Mouse (Mus musculus) hindbrain, embryonic 12.5 days (tissue): ENCODE results near the gene Tenm4. TPM values are rescaled to one million over a fixed set of nuclear protein-coding genes. Genes with fewer than 3 reads are reported as not detected.
A peak's percentile ranks its signal among the peaks of the same experiment; 100 is the strongest.

Experiments
- ATAC-seq: fragments of 200-750 bp; cut with Nextera tagmentation; 2 replicates; pipeline ENCODE4 v1.8.0; 2017; ENCODE audit warnings: moderate TSS enrichment; ENCODE audit not compliant: low FRiP score
- H3K27ac ChIP-seq: fragments of 300-500 bp; sonication (generic); 2 replicates; pipeline ENCODE4 v1.5.1; 2016; ENCODE audit warnings: mild to moderate bottlenecking
- H3K27me3 ChIP-seq: fragments of 300-500 bp; sonication (generic); 2 replicates; pipeline ENCODE4 v1.6.1; 2016; ENCODE audit warnings: mild to moderate bottlenecking
- H3K36me3 ChIP-seq: fragments of 300-500 bp; sonication (generic); 2 replicates; pipeline ENCODE4 v1.6.1; 2016; ENCODE audit warnings: mild to moderate bottlenecking
- H3K4me1 ChIP-seq: fragments of 300-500 bp; sonication (generic); 2 replicates; pipeline ENCODE4 v1.6.1; 2016
- H3K4me2 ChIP-seq: fragments of 300-500 bp; sonication (generic); replicated peaks from 2 replicates; pipeline ENCODE4 v1.6.1; 2016; ENCODE audit warnings: mild to moderate bottlenecking
- H3K4me3 ChIP-seq: fragments of 300-500 bp; sonication (generic); 2 replicates; pipeline ENCODE4 v1.5.1; 2016; ENCODE audit warnings: mild to moderate bottlenecking
- H3K9ac ChIP-seq: fragments of 300-500 bp; sonication (generic); 2 replicates; pipeline ENCODE4 v1.6.1; 2016; ENCODE audit warnings: mild to moderate bottlenecking, moderate library complexity
- H3K9me3 ChIP-seq: fragments of 300-500 bp; sonication (generic); replicated peaks from 2 replicates; pipeline ENCODE4 v1.6.1; 2016; ENCODE audit warnings: mild to moderate bottlenecking
- WGBS: fragments of 180-500 bp; shearing (Covaris S2); methylation state at CpG from one replicate; pipeline ENCODE4 v1.1.7; 2016; 5-methylcytosine and 5-hydroxymethylcytosine counted together
- polyA plus RNA-seq: library from polyadenylated mRNA; unstranded; fragments of >200 nt; fragmentation: Nextera tagmentation; extraction: Ambion mirVana; gene quantifications from 2 replicates; pipeline ENCODE4 v1.2.1, GENCODE M21; 2016

Gene Tenm4
- polyA plus RNA-seq, 1 experiment from 2014 or later = 38.5 TPM

- peaks cover 19% of the 10 kb centered on the region for H3K4me1 ChIP-seq
- H3K27me3 ChIP-seq = no peaks in the 10 kb centered on the region
- WGBS = 63% methylated on average over 4 of the region's 4 CpGs
- H3K9ac ChIP-seq = no peak overlapping the region
- no peak for ATAC-seq
- no peak overlapping the region for H3K27ac ChIP-seq
- no peaks in the 10 kb centered on the region for H3K9me3 ChIP-seq
- no peaks in the 10 kb centered on the region for H3K36me3 ChIP-seq
- no peak overlapping the region for H3K4me2 ChIP-seq
- no peak overlapping the region for H3K4me3 ChIP-seq
Observed at GRCm38 (mm10) chr7:96746706-96747105, 575.7 kb downstream of the Tenm4 start.

- Histone ChIP-seq H3K27ac (no peak overlapping the region), H3K4me3 (no peak overlapping the region), H3K9me3 (no peaks in the 10 kb centered on the region), H3K9ac (no peak overlapping the region), H3K36me3 (no peaks in the 10 kb centered on the region), H3K4me1 (peaks cover 19% of the 10 kb centered on the region), H3K4me2 (no peak overlapping the region), H3K27me3 (no peaks in the 10 kb centered on the region)
- ATAC-seq = no peak
- 84% methylated on average over 6 of the region's 7 CpGs for WGBS
Observed at GRCm38 (mm10) chr7:96748538-96749045, 577.5 kb downstream of the Tenm4 start.

- Histone ChIP-seq H3K27me3 (no peaks in the 10 kb centered on the region), H3K36me3 (no peaks in the 10 kb centered on the region), H3K4me2 (no peak overlapping the region), H3K4me3 (no peak overlapping the region), H3K9ac (no peak overlapping the region), H3K4me1 (peaks cover 22% of the 10 kb centered on the region), H3K27ac (0 out of 2 replicates have a peak overlapping the region, but pooled peaks have one; percentile 18), H3K9me3 (no peaks in the 10 kb centered on the region)
- ATAC-seq = no peak
- 60% methylated on average over 8 of the region's 8 CpGs for WGBS
Observed at GRCm38 (mm10) chr7:96749753-96750152, 578.7 kb downstream of the Tenm4 start.

- Histone ChIP-seq H3K4me3 (no peak overlapping the region), H3K9me3 (no peaks in the 10 kb centered on the region), H3K4me2 (no peak overlapping the region), H3K9ac (no peak overlapping the region), H3K4me1 (peaks cover 16% of the 10 kb centered on the region), H3K36me3 (no peaks in the 10 kb centered on the region), H3K27me3 (no peaks in the 10 kb centered on the region), H3K27ac (no peak overlapping the region)
- no peak for ATAC-seq
- 100% methylated on average over 2 of the region's 2 CpGs for WGBS
Observed at GRCm38 (mm10) chr7:96751236-96751635, 580.2 kb downstream of the Tenm4 start.

- no peak for ATAC-seq
- WGBS = 94% methylated on average over 2 of the region's 2 CpGs
- Histone ChIP-seq H3K4me3 (no peak overlapping the region), H3K4me1 (peaks cover 20% of the 10 kb centered on the region), H3K27ac (no peak overlapping the region), H3K9ac (no peak overlapping the region), H3K9me3 (no peaks in the 10 kb centered on the region), H3K36me3 (no peaks in the 10 kb centered on the region), H3K4me2 (no peak overlapping the region), H3K27me3 (no peaks in the 10 kb centered on the region)
Observed at GRCm38 (mm10) chr7:96752776-96753175, 581.7 kb downstream of the Tenm4 start.

- Histone ChIP-seq H3K4me3 (no peak overlapping the region), H3K4me1 (peaks cover 22% of the 10 kb centered on the region), H3K27ac (no peak overlapping the region), H3K9ac (no peak overlapping the region), H3K36me3 (no peaks in the 10 kb centered on the region), H3K27me3 (no peaks in the 10 kb centered on the region), H3K9me3 (no peaks in the 10 kb centered on the region), H3K4me2 (no peak overlapping the region)
- ATAC-seq = no peak
- 55% methylated on average over 4 of the region's 4 CpGs for WGBS
Observed at GRCm38 (mm10) chr7:96753335-96754095, 582.5 kb downstream of the Tenm4 start.

- WGBS = 41% methylated on average over 12 of the region's 12 CpGs
- Histone ChIP-seq H3K36me3 (peaks cover 2% of the 10 kb centered on the region; the same call in 1 of the 2 replicates), H3K4me3 (no peak overlapping the region), H3K4me2 (no peak overlapping the region), H3K4me1 (peaks cover 22% of the 10 kb centered on the region), H3K27me3 (no peaks in the 10 kb centered on the region), H3K9ac (no peak overlapping the region), H3K9me3 (no peaks in the 10 kb centered on the region), H3K27ac (peak overlapping the region; percentile 35; the same call in 1 of the 2 replicates)
- no peak for ATAC-seq
Observed at GRCm38 (mm10) chr7:96754175-96754574, 583.1 kb downstream of the Tenm4 start.

- ATAC-seq = no peak
- Histone ChIP-seq H3K9me3 (no peaks in the 10 kb centered on the region), H3K27me3 (no peaks in the 10 kb centered on the region), H3K4me1 (peaks cover 22% of the 10 kb centered on the region), H3K36me3 (peaks cover 2% of the 10 kb centered on the region; the same call in 1 of the 2 replicates), H3K4me3 (no peak overlapping the region), H3K27ac (no peak overlapping the region), H3K9ac (no peak overlapping the region), H3K4me2 (no peak overlapping the region)
- 59% methylated on average over 10 of the region's 12 CpGs for WGBS
Observed at GRCm38 (mm10) chr7:96755459-96756094, 584.5 kb downstream of the Tenm4 start.

- Histone ChIP-seq H3K9ac (no peak overlapping the region), H3K4me1 (peaks cover 22% of the 10 kb centered on the region), H3K36me3 (peaks cover 2% of the 10 kb centered on the region; the same call in 1 of the 2 replicates), H3K4me3 (no peak overlapping the region), H3K4me2 (no peak overlapping the region), H3K27me3 (no peaks in the 10 kb centered on the region), H3K27ac (peak overlapping the region; percentile 40; the same call in 1 of the 2 replicates), H3K9me3 (no peaks in the 10 kb centered on the region)
- no peak for ATAC-seq
- 57% methylated on average over 10 of the region's 10 CpGs for WGBS
Observed at GRCm38 (mm10) chr7:96756104-96756742, 585.2 kb downstream of the Tenm4 start.

- no peak overlapping the region for H3K4me3 ChIP-seq
- no peak for ATAC-seq
- no peak overlapping the region for H3K27ac ChIP-seq
- H3K9ac ChIP-seq = no peak overlapping the region
- H3K4me2 ChIP-seq = no peak overlapping the region
- peaks cover 2% of the 10 kb centered on the region; the same call in 1 of the 2 replicates for H3K36me3 ChIP-seq
- H3K4me1 ChIP-seq = peaks cover 22% of the 10 kb centered on the region
- no peaks in the 10 kb centered on the region for H3K9me3 ChIP-seq
- 75% methylated on average over 8 of the region's 8 CpGs for WGBS
- no peaks in the 10 kb centered on the region for H3K27me3 ChIP-seq
Observed at GRCm38 (mm10) chr7:96757067-96757466, 586.0 kb downstream of the Tenm4 start.

GRCm38 (mm10) chr7:96760208-96760607 lies 589.2 kb downstream of the Tenm4 start:
- Histone ChIP-seq H3K27me3 (no peaks in the 10 kb centered on the region), H3K4me2 (no peak overlapping the region), H3K4me3 (no peak overlapping the region), H3K36me3 (peaks cover 2% of the 10 kb centered on the region; the same call in 1 of the 2 replicates), H3K9me3 (no peaks in the 10 kb centered on the region; the same call in 1 of the 2 replicates), H3K27ac (no peak overlapping the region), H3K9ac (no peak overlapping the region), H3K4me1 (peaks cover 20% of the 10 kb centered on the region)
- 64% methylated on average over 6 of the region's 6 CpGs for WGBS
- ATAC-seq = no peak

- Histone ChIP-seq H3K36me3 (peaks cover 2% of the 10 kb centered on the region; the same call in 1 of the 2 replicates), H3K4me1 (peaks cover 18% of the 10 kb centered on the region), H3K4me3 (no peak overlapping the region), H3K4me2 (no peak overlapping the region), H3K9me3 (no peaks in the 10 kb centered on the region; the same call in 1 of the 2 replicates), H3K27ac (no peak overlapping the region), H3K9ac (no peak overlapping the region), H3K27me3 (no peaks in the 10 kb centered on the region)
- 71% methylated on average over 5 of the region's 5 CpGs for whole genome bisulfite sequencing
- ATAC-seq = no peak
Observed at GRCm38 (mm10) chr7:96761151-96761550, 590.1 kb downstream of the Tenm4 start.
